Mouse (Mus musculus) limb, embryonic 10.5 days (tissue): ENCODE data around the gene AI182371. TPM values are rescaled to one million over a fixed set of nuclear protein-coding genes. Genes with fewer than 3 reads are reported as not detected.

Experiments
- DNase-seq: peaks from one replicate; pipeline ENCODE4 v3.0.0-alpha.2; 2017; ENCODE audit warnings: low spot score
- H3K27ac ChIP-seq: fragments of 300-500 bp; sonication (generic); 2 replicates; pipeline ENCODE4 v1.5.1; 2016; ENCODE audit warnings: mild to moderate bottlenecking
- H3K27me3 ChIP-seq: fragments of 300-500 bp; sonication (generic); 2 replicates; pipeline ENCODE4 v1.6.1; 2016; ENCODE audit warnings: low read depth, mild to moderate bottlenecking; ENCODE audit not compliant: poor library complexity, severe bottlenecking
- H3K36me3 ChIP-seq: fragments of 300-500 bp; sonication (generic); 2 replicates; pipeline ENCODE4 v1.6.1; 2016; ENCODE audit warnings: mild to moderate bottlenecking, moderate library complexity
- H3K4me1 ChIP-seq: fragments of 300-500 bp; sonication (generic); 2 replicates; pipeline ENCODE4 v1.6.1; 2016
- H3K4me3 ChIP-seq: fragments of 300-500 bp; sonication (generic); 2 replicates; pipeline ENCODE4 v1.5.1; 2016; ENCODE audit warnings: mild to moderate bottlenecking, moderate library complexity
- H3K9me3 ChIP-seq: fragments of 300-500 bp; sonication (generic); replicated peaks from 2 replicates; pipeline ENCODE4 v1.6.1; 2016; ENCODE audit warnings: mild to moderate bottlenecking
- WGBS: fragments of 180-500 bp; shearing (Covaris S2); methylation state at CpG from one replicate; pipeline ENCODE4 v1.1.7; 2016; 5-methylcytosine and 5-hydroxymethylcytosine counted together
- polyA plus RNA-seq: library from polyadenylated mRNA; unstranded; fragments of >200 nt; fragmentation: Nextera tagmentation; extraction: Ambion mirVana; gene quantifications from 2 replicates; pipeline ENCODE4 v1.2.1, GENCODE M21; 2016

The AI182371 gene
- polyA plus RNA-seq, 1 experiment from 2014 or later: not detected

GRCm38 (mm10) chr2:35063333-35064030 lies 37.9 kb downstream of the AI182371 start:
- no peaks in the 10 kb centered on the region for H3K36me3 ChIP-seq
- DNase-seq: no peak
- H3K4me3 ChIP-seq: no peak overlapping the region
- H3K27ac ChIP-seq: no peak overlapping the region
- 94% methylated on average over 6 of the region's 6 CpGs for WGBS
- H3K9me3 ChIP-seq: no peaks in the 10 kb centered on the region
- no peaks in the 10 kb centered on the region for H3K27me3 ChIP-seq
- no peaks in the 10 kb centered on the region for H3K4me1 ChIP-seq

GRCm38 (mm10) chr2:35061338-35061737 lies 40.0 kb downstream of the AI182371 start, which contains the start of gene Hc:
Gene Hc (minus strand): TSS chr2:35061438.
- no peaks in the 10 kb centered on the region for H3K27me3 ChIP-seq

GRCm38 (mm10) chr2:35060897-35061296 lies 40.4 kb downstream of the AI182371 start:
- 72% methylated on average over 6 of the region's 6 CpGs for WGBS
- Histone ChIP-seq H3K4me1 (no peaks in the 10 kb centered on the region), H3K36me3 (no peaks in the 10 kb centered on the region), H3K27ac (no peak overlapping the region), H3K9me3 (no peaks in the 10 kb centered on the region), H3K4me3 (no peak overlapping the region), H3K27me3 (no peaks in the 10 kb centered on the region)
- DNase-seq: no peak

More at GRCm38 (mm10) chr2:35061338-35061737, 40.0 kb downstream of the AI182371 start, which contains the start of gene Hc:
- H3K4me1 ChIP-seq: no peaks in the 10 kb centered on the region
- H3K9me3 ChIP-seq: no peaks in the 10 kb centered on the region
- no peak for DNase-seq
- no peak within 1 kb of the TSS for H3K4me3 ChIP-seq
- 76% methylated on average over 5 of the region's 5 CpGs for WGBS
- no peak within 1 kb of the TSS for H3K27ac ChIP-seq
- no peaks in the 10 kb centered on the region for H3K36me3 ChIP-seq

GRCm38 (mm10) chr2:35060256-35060655 lies 41.1 kb downstream of the AI182371 start:
- WGBS: 86% methylated on average over 5 of the region's 5 CpGs
- H3K27ac ChIP-seq: no peak overlapping the region

GRCm38 (mm10) chr2:35058325-35058724 lies 43.0 kb downstream of the AI182371 start:
- H3K9me3 ChIP-seq: no peaks in the 10 kb centered on the region
- H3K4me1 ChIP-seq: no peaks in the 10 kb centered on the region
- 90% methylated on average over 2 of the region's 2 CpGs for WGBS
- no peaks in the 10 kb centered on the region for H3K36me3 ChIP-seq
- no peak for DNase-seq
- H3K4me3 ChIP-seq: no peak overlapping the region
- H3K27me3 ChIP-seq: no peaks in the 10 kb centered on the region
- H3K27ac ChIP-seq: no peak overlapping the region

More at GRCm38 (mm10) chr2:35060256-35060655, 41.1 kb downstream of the AI182371 start:
- Histone ChIP-seq H3K36me3 (no peaks in the 10 kb centered on the region), H3K4me3 (no peak overlapping the region), H3K27me3 (no peaks in the 10 kb centered on the region), H3K4me1 (no peaks in the 10 kb centered on the region), H3K9me3 (no peaks in the 10 kb centered on the region)
- no peak for DNase-seq

GRCm38 (mm10) chr2:35057243-35057642 lies 44.1 kb downstream of the AI182371 start:
- Histone ChIP-seq H3K27ac (no peak overlapping the region), H3K36me3 (no peaks in the 10 kb centered on the region), H3K4me3 (no peak overlapping the region), H3K4me1 (no peaks in the 10 kb centered on the region), H3K9me3 (no peaks in the 10 kb centered on the region), H3K27me3 (no peaks in the 10 kb centered on the region)
- 88% methylated on average over 11 of the region's 11 CpGs for WGBS
- no peak for DNase-seq

- no peak overlapping the region for H3K27ac ChIP-seq
- H3K4me3 ChIP-seq: no peak overlapping the region
- no peaks in the 10 kb centered on the region for H3K27me3 ChIP-seq
- no peaks in the 10 kb centered on the region for H3K36me3 ChIP-seq
- H3K9me3 ChIP-seq: no peaks in the 10 kb centered on the region
- H3K4me1 ChIP-seq: no peaks in the 10 kb centered on the region
- DNase-seq: no peak
- WGBS: 40% methylated on average over 5 of the region's 5 CpGs
Measured at GRCm38 (mm10) chr2:35048851-35049250, 52.5 kb downstream of the AI182371 start.

- DNase-seq: no peak
Measured at GRCm38 (mm10) chr2:35044956-35045355, 56.4 kb downstream of the AI182371 start.

GRCm38 (mm10) chr2:35038580-35039375 lies 62.6 kb downstream of the AI182371 start:
- DNase-seq: no peak
- H3K4me3 ChIP-seq: no peak overlapping the region
- no peak overlapping the region for H3K27ac ChIP-seq
- H3K27me3 ChIP-seq: no peaks in the 10 kb centered on the region
- H3K4me1 ChIP-seq: no peaks in the 10 kb centered on the region
- no peaks in the 10 kb centered on the region for H3K9me3 ChIP-seq
- 91% methylated on average over 9 of the region's 9 CpGs for WGBS
- H3K36me3 ChIP-seq: no peaks in the 10 kb centered on the region

More at GRCm38 (mm10) chr2:35044956-35045355, 56.4 kb downstream of the AI182371 start:
- Histone ChIP-seq H3K9me3 (no peaks in the 10 kb centered on the region), H3K36me3 (no peaks in the 10 kb centered on the region), H3K4me1 (no peaks in the 10 kb centered on the region), H3K27ac (no peak overlapping the region), H3K27me3 (no peaks in the 10 kb centered on the region), H3K4me3 (no peak overlapping the region)
- WGBS: 75% methylated on average over 2 of the region's 2 CpGs

Other genes starting within 250 kb of the AI182371 start
- 0.06 TPM in 1 of 2 replicates, not detected in the other for gene Cutal, start 227.1 kb downstream of the AI182371 start, polyA plus RNA-seq
- gene Psmd5, start 226.6 kb downstream of the AI182371 start, polyA plus RNA-seq: 128 and 131 TPM in 2 replicates
- gene Phf19, start 187.5 kb downstream of the AI182371 start, polyA plus RNA-seq: 0.50 and 0.60 TPM in 2 replicates
- not detected in 2 replicates for gene Traf1, start 139.8 kb downstream of the AI182371 start, polyA plus RNA-seq
- gene Hc, start 40.1 kb downstream of the AI182371 start, polyA plus RNA-seq: not detected in 2 replicates
- 22.4 and 31.2 TPM in 2 replicates for gene Cntrl, start 7.9 kb upstream of the AI182371 start, polyA plus RNA-seq
- 206 and 229 TPM in 2 replicates for gene Rab14, start 99.6 kb upstream of the AI182371 start, polyA plus RNA-seq
- gene Gsn, start 154.8 kb upstream of the AI182371 start, polyA plus RNA-seq: 9.5 and 19.7 TPM in 2 replicates
- gene Stom, start 235.4 kb upstream of the AI182371 start, polyA plus RNA-seq: 10.2 and 10.3 TPM in 2 replicates